Mouse (Mus musculus) heart, postnatal 36 days (tissue): ENCODE results near the gene Taok1. TPM values are rescaled to one million over a fixed set of nuclear protein-coding genes. Genes with fewer than 3 reads are reported as not detected.
"Not testable (repeated sequence)": the region's sequence is repeated elsewhere in the genome, so short reads cannot be mapped to it uniquely, and the experiment has no call there.

Source experiments
- DNase-seq, 2 experiments: peaks; one replicate each; pipeline ENCODE4 v3.0.0; 2021 to 2022
- intact Hi-C: fragments of 180-260 bp; cut with DNase I; formaldehyde crosslinking; loops from one replicate; pipeline ENCODE4 v1.15.1; 2025
- total RNA-seq, 2 experiments: library from RNA; stranded (reverse); gene quantifications; 2 replicates each; pipeline ENCODE4 v1.2.3; 2021

The Taok1 gene
- total RNA-seq, 2 experiments from 2014 or later: 54.4 to 56.0 TPM

DNA sequence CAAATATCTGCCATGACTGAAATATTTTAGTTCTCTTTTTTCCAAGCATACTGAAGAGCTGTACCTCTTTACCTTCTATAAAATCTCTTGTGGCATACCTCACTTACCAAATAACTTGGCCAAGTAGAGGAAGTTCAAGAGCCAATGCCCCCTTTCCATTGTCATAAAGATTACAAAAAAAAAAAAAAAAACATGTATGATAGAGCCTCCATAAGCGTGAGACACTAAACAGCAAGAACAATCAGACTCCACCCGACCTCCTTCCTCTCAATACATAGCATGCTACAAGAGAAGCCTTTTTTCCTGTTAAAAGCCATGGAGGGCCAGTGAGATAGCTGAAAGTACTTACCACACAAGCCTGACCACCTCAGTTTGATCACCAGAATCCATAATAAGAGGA, 16.2 kb downstream of the Taok1 start:
- no peak for DNase-seq
- intact Hi-C loops: loop anchor here (5.0 kb wide), 1 partner anchor 36 kb away; no protein-coding TSS in a partner anchor

DNA sequence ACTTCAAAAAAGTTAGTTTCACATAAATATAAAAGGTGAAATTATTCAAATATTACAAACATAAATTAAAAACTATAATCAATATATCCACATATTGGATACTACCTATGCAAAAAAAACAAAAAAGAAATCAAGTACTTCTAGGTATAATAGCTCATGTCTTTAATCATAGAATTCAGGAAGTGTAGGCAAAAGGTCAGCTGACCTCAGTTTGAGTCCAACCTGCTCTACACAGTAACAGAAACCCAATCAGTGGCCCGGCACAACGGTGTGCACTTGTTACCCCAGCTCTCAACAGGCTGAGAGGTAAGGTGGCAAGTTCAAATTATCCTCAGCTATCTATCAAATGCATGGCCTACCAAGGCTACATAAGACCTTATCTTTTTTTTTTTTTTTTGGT, 16.8 kb downstream of the Taok1 start:
- intact Hi-C loops: loop anchor here (5.0 kb wide), 1 partner anchor 36 kb away; no protein-coding TSS in a partner anchor
- no peak for DNase-seq

DNA sequence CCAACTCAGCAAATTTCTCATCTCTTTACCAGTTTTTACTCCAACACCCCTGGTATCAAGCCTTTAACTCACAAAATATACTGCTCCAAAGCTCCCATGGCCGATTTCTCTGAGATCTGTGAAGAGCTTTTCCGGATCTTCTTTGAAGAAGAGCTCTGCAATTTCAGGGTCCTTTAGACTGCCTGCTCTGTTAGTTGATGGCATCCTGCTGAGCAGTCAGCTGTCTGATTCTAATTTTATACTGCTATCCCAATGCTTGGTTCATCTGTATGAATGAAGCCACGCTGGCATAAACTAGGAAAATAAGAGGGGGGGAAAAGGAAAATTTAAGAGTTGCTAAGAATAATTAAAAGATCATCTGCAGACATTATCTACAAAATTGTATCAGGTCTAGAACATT, 22.4 kb downstream of the Taok1 start:
- intact Hi-C loops: no loop called here
- DNase-seq: no peak

DNA sequence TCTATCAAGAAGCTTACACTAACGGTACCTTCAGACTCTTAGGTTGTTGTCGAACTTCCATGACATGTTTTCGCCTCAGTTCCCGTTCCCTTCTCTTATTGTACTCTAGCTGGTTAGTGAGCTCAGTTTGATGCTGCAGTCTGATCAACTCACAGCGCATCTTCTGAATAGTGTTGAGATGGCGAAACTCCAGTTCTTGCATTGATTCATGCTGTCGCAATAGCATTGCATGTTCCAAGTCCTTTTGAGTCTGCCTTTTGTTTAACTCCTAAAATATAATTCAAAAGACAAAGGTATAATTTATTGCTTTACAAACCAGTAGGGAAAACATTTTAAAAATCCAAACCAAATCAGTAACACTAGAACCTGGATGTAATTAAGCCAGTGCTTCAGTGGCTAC, 62.4 kb downstream of the Taok1 start:
- no peak for DNase-seq
- intact Hi-C loops: no loop called here

DNA sequence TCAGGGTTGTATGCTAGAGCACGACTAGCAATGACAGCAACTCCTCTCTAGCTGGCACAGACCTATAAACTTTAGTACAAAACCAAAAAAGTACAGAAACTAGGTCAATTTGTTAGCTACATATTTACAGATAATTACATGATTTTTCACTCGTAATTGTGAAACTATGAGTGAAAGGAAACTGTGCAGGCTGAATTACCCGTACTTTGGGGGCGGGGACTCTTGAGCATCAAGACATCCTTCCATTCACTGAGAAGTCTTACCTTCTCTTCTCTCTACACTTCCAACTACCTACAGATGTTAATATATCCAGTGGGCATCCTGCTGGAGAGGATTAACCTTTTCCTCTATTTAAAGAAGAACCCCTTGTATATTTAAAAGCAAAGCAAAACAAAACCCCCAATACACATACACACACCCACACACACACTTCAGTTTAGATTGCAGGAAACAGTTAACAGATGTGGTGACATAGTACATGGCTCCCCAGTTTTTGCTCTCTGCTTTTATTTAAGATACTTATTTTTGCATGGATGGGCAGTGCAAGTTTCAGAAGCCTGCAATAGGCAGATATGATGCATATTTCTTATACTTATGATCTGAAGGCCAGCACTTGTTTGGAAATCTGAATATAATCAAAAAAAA, 75.3 kb downstream of the Taok1 start:
- no peak for DNase-seq
- intact Hi-C loops: no loop called here

DNA sequence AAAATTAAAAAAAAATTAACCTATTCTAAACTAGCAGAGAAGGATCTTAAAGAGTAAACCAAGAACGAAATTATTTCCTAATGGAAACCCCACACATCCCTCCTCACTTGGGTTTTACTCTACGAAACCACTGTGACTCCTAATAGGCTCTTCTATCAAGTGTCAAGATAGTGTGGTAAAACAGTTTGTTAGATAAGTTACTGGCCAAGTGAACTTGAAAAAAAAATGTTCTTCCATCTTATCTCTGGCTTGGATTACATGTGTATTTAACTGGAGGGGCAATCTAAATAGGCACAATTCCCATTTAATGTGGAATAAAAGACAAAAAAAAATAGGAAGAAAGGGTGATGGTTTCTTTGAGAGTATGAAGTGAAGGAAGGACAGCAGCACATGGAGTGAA, 76.8 kb downstream of the Taok1 start:
- intact Hi-C loops: no loop called here
- no peak for DNase-seq

DNA sequence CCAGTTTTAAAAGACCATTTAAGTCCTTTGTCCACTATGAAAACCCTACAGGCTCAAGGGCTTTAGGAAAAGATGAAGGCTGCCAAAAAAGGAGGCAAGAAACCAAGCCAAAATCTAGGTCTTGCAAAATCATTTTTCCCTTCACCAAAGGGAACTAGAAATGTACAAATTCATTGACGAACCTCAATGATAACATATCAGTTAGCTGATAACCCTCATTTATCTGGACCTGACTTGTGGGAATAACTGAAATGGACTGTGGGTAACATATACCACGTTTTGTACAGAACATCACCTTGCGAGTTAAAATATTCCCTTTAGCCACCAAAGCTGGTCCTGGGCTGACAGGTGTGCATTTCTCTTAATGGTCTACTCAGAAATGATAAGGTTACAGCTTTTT, 78.0 kb downstream of the Taok1 start:
- intact Hi-C loops: no loop called here
- no peak for DNase-seq

DNA sequence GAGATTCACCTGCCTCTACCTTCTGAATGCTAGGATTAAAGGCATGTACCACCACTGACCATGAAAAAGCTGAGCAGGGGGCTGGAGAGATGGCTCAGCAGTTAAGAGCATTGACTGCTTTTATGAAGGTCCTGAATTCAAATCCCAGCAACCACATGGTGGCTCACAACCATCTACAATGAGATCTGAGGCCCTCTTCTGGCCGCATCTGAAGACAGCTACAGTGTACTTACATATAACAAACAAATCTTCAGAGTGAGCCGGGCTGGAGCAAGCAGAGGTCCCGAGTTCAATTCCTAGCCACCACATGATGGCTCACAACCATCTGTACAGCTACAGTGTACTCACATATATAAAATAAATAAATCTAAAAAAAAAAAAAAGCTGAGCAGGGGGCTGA, 79.2 kb downstream of the Taok1 start:
- intact Hi-C loops, DNase-seq: not testable (repeated sequence)

DNA sequence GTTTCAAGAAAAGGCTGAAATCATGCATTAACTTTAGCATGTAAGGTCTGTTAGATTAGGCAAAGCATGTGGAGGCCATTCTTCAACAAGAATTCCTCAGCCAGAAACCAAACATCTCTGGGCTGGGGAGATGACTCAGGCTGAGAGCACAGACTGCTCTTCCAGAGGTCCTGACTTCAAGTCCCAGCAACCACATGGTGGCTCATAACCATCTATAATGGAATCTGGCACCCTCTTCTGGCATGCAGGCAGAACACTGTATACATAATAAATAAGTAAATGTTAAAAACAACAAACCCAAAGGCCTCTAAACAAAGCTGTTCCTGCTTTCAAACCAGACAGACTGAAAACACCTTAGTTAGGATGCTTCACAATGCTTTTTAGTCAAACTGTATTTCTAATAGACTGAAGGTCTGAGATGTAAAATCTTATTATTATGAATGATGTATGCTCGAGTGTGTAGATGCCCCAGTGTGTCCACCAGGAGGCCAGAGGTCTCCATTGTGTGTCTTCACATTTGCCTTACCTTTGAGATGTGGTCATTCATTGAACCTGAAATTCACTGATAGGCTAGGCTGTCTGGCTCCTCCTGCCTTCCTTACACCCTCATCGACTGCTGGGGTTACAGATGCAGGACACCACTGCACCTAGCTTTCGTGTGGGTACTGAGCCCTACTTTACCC, 81.7 kb downstream of the Taok1 start:
- no peak for DNase-seq
- intact Hi-C loops: no loop called here

DNA sequence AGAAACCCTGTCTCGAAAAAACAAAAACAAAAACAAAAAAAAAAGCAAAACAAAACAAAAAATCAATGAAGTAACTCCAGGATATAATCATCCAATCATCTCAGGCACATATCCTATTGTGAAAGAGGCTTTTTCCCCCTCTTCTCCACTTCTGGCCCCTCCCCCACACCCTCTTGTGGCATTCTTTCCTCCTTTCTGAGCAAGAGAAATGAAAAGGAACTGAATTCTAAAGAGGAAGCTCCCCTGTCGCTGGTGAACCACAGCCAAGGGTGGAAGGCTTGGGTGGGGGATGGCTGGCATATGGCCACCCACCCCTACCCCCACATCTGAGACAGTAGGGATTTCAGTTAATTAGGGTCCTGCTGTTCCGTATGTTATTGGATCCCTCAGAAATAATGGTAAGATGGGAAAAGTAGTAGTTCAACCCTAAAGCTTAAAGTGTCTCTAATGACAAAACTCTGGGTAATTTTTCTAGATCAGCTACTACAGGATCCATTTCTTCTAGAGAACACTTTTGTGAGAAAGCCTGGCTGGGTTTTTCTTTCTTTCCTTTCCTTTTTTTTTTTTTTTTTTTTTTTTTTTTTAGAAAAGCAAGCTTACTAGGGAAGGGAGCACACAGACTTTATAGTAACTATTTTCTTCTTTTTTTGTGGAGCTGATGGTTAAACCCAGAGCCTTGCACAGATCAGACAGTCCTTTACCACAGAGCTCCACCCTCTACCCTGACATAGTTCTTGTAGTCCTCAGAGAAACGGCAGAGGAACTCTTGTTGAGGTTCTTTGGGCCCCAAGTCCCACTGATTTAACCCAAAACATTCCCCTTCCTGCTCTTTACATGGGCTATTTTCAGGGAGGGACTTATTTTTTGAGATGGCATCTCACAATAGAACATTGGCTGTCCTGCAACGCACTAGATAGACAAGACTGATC, 86.8 kb downstream of the Taok1 start:
- DNase-seq: peak in 1 of 2 experiments; percentile 30

DNA sequence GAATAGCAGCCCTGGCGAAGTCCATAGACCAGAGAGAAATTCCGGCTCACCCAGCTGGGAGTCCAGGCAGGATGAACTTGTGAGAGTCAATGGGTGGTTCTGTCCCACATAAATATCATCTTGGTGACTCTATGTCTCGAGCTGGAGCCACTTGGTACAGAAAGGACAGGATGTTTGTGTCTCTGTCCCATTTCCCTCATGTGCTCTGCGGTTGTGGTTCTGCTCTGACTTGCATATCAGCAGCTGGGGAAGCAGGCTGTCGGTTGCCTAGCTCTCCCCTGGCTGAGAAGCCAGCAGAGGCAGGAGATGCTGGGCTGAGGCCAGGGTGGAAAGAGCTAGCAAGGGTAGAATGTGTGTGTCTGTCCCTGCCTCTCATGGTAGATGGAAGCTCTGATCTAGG, 88.6 kb downstream of the Taok1 start, which contains the start of gene Gm10392:
Gene Gm10392, minus strand, starts transcription at position 156 of the 400 bp plus-strand sequence.
- intact Hi-C loops: no loop called here
- DNase-seq: peak in 1 of 2 experiments; percentile 33

More for the DNA sequence above, 86.8 kb downstream of the Taok1 start:
- intact Hi-C loops: no loop called here

DNA sequence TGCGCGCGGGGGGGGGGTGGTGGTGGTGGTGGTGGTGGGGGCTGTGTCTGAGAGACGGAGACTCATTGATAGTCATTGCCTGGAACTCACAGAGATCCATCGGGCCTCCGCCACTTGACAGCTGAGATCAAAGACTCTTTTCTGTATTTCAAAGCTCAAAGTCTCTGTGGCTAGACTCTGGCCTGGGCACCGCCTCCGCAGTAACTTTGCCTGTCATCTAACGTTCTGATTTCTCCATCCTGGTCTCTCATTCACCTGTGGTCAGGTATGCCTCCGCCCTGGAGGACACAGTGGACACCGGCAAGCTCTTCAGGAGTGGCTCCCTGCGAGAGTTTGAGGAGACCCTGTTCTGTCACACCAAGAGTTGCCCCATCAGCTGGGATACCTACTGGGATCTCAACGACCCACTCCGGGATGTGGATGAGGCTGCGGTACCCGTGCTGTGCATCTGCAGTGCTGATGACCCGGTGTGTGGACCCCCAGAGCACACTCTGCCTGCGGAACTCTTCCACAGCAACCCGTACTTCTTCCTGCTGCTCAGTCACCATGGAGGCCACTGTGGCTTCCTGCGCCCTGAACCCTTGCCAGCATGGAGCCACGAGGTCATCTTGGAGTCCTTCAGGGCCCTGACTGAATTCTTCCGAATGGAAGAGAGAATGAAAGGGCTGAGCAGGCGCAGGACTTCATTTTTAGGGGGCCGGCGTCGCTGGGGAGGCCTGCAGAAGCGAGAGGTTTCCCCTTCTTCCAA, 89.4 kb downstream of the Taok1 start:
- intact Hi-C loops: no loop called here
- DNase-seq: no peak

DNA sequence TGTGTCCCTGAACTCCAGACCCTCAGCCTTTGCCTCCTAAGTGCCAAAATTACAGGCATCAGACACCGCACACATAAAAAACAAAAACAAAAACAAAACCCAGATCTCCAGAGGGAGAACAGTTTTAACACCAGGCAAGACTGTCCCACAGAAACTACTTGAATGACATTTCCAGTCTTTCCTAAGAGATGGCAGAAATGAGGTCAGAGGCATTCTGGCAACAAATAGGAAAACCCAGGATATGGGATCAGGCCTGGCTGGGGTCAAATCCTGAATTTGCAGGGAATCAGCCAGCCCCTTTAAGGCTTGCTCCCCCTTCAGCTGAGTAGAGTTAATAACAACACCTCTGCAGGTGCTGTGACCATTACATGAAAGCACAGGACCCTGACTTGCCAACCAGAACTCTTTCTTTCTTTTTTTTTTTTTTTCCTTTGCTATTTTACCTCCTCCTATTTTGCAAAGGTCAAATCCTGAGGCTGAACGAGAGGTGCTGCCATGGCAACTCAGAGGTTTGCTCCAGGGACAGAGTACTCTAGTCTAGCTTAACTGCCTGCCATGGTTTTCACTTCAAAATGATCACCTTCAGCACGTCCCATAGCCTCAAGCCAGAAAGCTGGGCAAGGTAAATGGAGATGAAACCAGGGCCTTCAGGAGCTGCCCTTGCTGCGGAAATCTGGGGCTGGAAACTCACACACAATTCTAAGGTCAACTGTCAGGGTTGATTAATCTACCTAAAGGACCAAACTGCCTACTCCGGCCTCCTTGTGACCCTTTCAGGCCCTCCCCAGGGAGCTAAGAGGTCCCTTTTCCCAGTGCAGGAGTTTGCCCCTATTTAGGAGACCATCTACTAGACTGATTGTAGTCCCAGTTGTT, 90.8 kb downstream of the Taok1 start:
- DNase-seq: no peak
- intact Hi-C loops: no loop called here

DNA sequence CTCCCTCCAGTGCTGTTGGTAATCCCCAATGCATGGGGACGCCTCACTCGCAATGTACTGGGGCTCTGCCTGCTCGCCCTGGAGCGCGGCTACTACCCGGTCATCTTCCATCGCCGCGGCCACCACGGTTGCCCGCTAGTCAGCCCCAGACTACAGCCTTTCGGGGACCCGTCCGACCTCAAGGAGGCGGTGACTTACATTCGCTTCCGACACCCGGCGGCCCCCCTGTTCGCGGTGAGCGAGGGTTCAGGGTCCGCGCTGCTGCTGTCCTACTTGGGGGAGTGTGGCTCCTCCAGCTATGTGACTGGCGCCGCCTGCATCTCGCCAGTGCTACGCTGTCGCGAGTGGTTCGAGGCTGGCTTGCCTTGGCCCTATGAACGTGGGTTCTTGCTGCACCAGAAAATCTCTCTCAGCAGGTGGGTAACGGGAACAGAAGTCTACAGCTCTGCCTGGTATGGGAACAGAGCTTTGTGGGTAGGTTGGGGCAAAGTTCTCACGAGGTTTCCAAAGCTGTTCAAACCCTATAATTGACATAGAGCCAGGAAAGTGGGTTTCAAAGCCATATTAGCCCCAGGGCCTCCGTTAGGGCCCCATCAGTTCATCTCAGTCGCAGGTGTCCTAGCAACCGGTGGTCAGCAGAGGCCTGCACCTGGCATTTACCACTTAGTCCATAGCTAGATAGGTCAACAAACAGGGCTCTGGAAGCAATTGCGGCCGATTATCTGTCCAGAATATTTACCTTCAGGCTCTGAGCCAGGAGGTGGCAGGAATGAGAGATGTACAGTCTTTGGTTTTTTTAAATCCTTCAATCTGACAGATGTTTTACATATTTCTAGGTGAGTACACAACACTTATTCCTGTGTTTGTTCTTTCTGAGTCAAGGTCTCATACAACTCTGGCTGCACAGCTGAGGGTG, 91.7 kb downstream of the Taok1 start, which contains the start of gene Trp53i13:
Gene Trp53i13, minus strand, starts transcription at position 344 of the 916 bp plus-strand sequence.
- intact Hi-C loops: no loop called here
- no peak for DNase-seq

DNA sequence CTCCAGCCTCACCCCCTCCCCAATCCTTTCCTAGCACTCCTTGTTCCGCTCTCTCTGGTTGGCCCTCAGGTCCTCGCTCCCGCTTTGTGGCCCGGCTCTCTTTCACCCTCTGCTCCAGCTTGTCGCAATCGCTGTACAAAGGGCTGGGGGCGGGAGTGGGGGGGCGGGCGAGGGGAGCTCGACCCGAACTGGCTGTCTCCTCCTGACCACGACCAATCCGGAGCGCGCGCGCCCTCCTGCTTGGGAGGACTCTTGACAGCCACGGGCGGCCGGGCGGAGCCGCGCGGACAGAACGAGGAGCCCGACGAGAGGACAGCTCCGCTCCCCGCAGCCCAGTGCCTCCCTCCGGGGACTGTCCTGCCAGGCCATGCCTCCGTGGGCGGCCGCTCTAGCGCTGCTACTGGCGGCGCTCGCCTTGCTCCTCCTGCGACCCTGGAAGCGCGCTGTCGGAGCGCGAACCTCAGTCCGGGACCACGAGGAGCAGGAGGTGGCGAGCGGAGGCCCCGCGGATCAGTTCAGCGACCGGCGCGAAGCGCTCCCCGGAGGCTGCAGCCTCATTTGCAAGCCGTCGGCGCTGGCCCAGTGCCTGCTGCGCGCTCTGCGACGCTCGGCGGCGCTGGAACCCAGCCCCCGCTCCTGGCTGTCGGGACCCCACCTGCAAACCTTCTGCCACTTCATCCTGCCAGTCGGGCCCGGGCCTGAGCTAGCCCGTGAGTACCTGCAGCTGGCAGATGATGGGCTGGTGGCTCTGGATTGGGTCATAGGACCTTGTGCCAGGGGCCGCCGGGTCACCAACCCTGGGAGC, 92.6 kb downstream of the Taok1 start, which contains the start of gene Abhd15:
Gene Abhd15, plus strand, starts transcription at position 290 of the 805 bp plus-strand sequence.
- intact Hi-C loops: loop anchor here (5.0 kb wide), 1 partner anchor 92 kb away; the partner anchor contains the start of gene Taok1

DNA sequence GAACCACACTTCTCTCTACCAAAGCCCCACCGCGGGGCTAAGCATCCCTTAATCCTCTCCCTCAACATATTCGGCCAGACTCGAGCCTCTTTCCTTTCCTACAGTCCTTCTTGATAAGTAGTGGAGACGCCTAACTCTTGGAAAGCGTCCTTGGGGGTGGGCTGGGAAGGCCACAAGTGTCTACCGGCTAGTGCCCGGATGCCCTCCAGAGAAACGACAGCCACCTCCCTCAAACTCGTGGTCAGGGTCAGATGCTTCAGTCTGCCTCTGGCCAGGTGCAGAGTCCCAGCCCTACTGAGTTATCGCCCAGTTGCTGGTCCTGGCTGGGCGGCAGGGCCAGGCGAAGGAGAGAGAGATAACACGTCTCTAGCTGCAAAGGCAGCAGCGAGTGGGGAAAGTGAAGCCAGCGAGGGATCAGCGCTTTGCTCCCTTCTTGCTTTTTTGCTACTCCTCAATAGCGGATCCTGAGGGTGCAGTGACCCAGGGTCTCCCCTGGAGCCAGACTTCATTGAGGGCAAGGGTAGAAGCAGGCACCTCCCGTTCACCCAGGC, 93.3 kb downstream of the Taok1 start:
- intact Hi-C loops: loop anchor here (5.0 kb wide), 1 partner anchor 93 kb away; the partner anchor contains the start of gene Taok1
- no peak for DNase-seq

More for the DNA sequence above, 92.6 kb downstream of the Taok1 start, which contains the start of gene Abhd15:
- DNase-seq: peak; percentile 84 to 90

DNA sequence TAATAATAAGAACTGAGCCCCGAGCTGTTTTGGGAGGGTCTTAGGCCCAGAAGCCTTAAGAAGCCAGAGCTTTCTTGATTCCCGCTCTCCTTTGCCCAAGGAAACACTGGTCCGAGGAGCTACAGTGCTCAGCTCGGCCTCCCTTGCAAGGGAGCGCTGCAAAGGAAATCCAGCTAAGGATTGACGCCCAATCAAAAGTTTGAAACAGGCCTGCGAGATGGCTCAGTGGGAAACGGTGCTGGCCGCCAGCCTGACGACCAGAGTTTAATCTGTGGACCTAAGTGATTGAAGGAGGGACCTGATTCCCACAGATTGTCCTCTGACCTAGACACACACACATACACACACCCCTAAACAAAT, 93.8 kb downstream of the Taok1 start:
- DNase-seq: no peak
- intact Hi-C loops: loop anchor here (5.0 kb wide), 1 partner anchor 94 kb away; the partner anchor contains the start of gene Taok1
